Mouse (Mus musculus): ENCODE results near the gene Adat3.

DNA sequence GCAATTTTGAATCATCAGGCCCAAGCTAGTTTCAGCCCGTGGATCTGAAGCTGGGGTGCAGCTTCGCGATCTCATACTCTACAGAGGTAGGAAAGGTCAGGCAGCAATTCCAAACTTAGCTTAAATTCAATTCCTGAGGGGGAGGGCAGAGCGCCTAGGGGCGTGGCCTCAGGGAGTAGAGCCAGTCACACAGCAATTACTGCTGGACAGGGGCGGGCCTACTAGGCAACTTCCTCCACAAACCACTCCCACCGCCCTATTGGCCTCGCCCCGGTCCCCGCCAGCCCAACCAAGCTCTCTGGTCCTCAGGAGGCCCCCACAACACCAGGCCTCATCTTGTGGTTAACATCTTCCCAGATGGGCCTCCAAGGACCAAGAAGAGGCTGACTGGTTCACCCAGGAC lies 33.0 kb upstream of the Adat3 start:
- TF ChIP-seq MAFK (IDR thresholded peaks at IDR 0.05; ENCODE audit: insufficient read depth, low read depth, low read length) (no peak), ZC3H11A (IDR thresholded peaks at IDR 0.05; ENCODE audit: borderline replicate concordance, low read depth, low read length) (no peak)

Measured in ES-E14 (cell line).